Mouse (Mus musculus) liver, embryonic 16.5 days (tissue): Measurements from ENCODE around the gene Osbpl3. TPM values are rescaled to one million over a fixed set of nuclear protein-coding genes. Genes with fewer than 3 reads are reported as not detected.

Experiments
- ATAC-seq: fragments of 200-750 bp; cut with Nextera tagmentation; 2 replicates; pipeline ENCODE4 v1.8.0; 2017; ENCODE audit warnings: low read depth, mild to moderate bottlenecking, moderate number of reproducible peaks, moderate library complexity
- H3K27ac ChIP-seq: fragments of 300-500 bp; sonication (generic); 2 replicates; pipeline ENCODE4 v1.5.1; 2014; ENCODE audit warnings: mild to moderate bottlenecking, low read length
- H3K27me3 ChIP-seq: fragments of 300-500 bp; sonication (generic); 2 replicates; pipeline ENCODE4 v1.6.1; 2014; ENCODE audit warnings: low read depth, low read length, mixed read lengths; ENCODE audit not compliant: control insufficient read depth, insufficient read depth
- H3K36me3 ChIP-seq: fragments of 300-500 bp; sonication (generic); 2 replicates; pipeline ENCODE4 v1.6.1; 2014; ENCODE audit warnings: mild to moderate bottlenecking; ENCODE audit not compliant: control insufficient read depth, insufficient read depth
- H3K4me1 ChIP-seq: fragments of 300-500 bp; sonication (generic); 2 replicates; pipeline ENCODE4 v1.6.1; 2014; ENCODE audit warnings: low read depth, low read length, mixed read lengths; ENCODE audit not compliant: control insufficient read depth
- H3K4me2 ChIP-seq: fragments of 300-500 bp; sonication (generic); 2 replicates; pipeline ENCODE4 v1.6.1; 2014; ENCODE audit warnings: low read depth, low read length, mixed read lengths
- H3K4me3 ChIP-seq: fragments of 300-500 bp; sonication (generic); 2 replicates; pipeline ENCODE4 v1.5.1; 2014; ENCODE audit warnings: low read depth, mild to moderate bottlenecking, low read length
- H3K9ac ChIP-seq: fragments of 300-500 bp; sonication (generic); 2 replicates; pipeline ENCODE4 v1.6.1; 2014; ENCODE audit warnings: low read depth, low read length
- H3K9me3 ChIP-seq: fragments of 300-500 bp; sonication (generic); replicated peaks from 2 replicates; pipeline ENCODE4 v1.6.1; 2016; ENCODE audit warnings: low read length; ENCODE audit not compliant: control insufficient read depth
- WGBS: fragments of 180-500 bp; shearing (Covaris S2); extraction: QIAGEN DNeasy Blood & Tissue Kit; methylation state at CpG from one replicate; pipeline ENCODE4 v1.1.7; 2014; ENCODE audit not compliant: insufficient replicate concordance; 5-methylcytosine and 5-hydroxymethylcytosine counted together
- polyA plus RNA-seq: library from polyadenylated mRNA; unstranded; fragments of >200 nt; fragmentation: Nextera tagmentation; extraction: Ambion mirVana; gene quantifications from 2 replicates; pipeline ENCODE4 v1.2.1, GENCODE M21; 2015

Gene Osbpl3
- polyA plus RNA-seq, 1 experiment from 2014 or later = 0.60 TPM

DNA sequence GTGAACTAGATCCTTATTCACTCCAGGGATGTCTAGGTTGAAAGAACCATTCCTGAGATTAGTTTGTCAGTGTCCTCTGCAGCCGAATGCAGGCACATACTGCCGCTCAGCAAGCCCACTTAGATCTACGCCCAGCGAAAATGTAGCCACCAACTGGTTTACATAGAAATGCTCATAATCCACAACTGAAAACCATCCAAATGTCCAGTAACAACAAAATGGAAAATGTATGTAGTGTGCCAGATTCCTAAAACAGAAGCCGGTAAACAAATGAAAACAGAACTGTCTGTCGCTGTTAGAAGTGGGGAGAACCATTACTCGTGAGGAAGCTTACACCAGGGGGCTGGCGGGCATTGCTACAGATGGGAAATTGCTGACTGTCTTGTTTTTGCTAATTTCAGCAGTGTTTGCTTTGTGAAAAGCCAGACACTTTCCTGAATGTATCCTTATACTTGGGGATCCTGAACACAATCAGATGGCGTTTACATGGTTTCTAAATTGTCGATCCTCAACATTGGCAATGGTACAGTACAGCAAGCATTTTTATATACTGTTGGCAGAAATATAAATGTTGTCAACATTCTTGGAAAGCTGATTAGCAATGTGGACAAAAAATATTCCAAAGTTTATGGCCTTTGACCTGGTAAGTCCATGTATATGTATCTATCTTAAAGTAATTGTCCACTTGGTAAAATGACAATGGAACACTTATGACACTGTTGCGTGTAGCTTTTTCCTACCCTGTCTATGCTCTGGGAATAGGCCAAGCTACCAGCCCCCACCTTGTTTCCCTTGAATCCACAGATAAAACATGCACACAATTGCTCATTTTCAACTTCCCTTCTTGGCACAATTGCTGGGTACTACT is 30.3 kb upstream of the Osbpl3 start:
- 80% methylated on average over 11 of the region's 11 CpGs for WGBS
- no peaks in the 10 kb centered on the region for H3K36me3 ChIP-seq
- no peaks in the 10 kb centered on the region for H3K27me3 ChIP-seq
- H3K27ac ChIP-seq = no peak overlapping the region
- ATAC-seq = no peak
- H3K9ac ChIP-seq = no peak overlapping the region
- H3K4me2 ChIP-seq = no peak overlapping the region
- no peaks in the 10 kb centered on the region for H3K9me3 ChIP-seq
- no peaks in the 10 kb centered on the region for H3K4me1 ChIP-seq
- no peak overlapping the region for H3K4me3 ChIP-seq

DNA sequence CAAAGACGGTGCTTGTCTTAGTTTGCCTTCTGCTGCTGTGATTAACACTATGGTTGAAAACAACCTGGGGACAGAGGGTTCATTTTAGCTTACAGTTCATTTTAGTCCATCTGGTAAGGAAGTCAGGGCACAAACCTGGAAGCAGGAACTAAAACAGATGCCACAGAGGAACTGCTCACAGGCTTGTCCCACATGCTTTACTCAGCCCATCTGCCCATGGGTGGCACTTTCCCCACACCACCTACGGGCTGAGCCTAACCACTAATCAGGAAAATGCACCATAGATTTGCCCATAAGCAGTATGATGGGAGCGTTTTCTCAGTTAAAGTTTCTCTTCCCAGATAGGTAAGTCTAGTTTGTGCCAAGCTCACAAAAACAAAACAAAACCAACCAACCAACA is 27.4 kb upstream of the Osbpl3 start:
- H3K9ac ChIP-seq = no peak overlapping the region
- no peak overlapping the region for H3K27ac ChIP-seq
- no peak overlapping the region for H3K4me2 ChIP-seq
- H3K4me1 ChIP-seq = no peaks in the 10 kb centered on the region
- H3K27me3 ChIP-seq = no peaks in the 10 kb centered on the region
- ATAC-seq = no peak
- H3K9me3 ChIP-seq = no peaks in the 10 kb centered on the region
- 63% methylated on average over 3 of the region's 3 CpGs for WGBS
- H3K36me3 ChIP-seq = no peaks in the 10 kb centered on the region
- H3K4me3 ChIP-seq = no peak overlapping the region

DNA sequence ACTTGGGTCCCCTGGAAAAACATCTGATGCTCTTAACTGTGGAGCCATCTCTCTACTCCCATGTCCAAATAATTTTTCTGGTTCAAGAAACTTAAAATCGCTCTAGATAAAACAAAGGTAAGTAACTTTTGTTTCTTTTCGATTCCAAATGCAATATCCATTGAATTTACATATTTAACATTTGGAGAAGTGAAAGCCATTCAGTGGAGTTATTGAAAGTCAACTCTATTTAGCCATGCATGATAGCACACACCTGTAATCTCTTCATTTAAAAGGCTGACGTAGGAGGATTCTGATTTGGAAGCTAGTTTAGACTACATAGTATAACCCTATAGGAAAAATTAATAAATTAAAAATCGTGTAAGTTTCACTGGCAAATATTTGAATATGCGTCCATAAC is 25.5 kb upstream of the Osbpl3 start:
- H3K27me3 ChIP-seq = no peaks in the 10 kb centered on the region
- H3K9me3 ChIP-seq = no peaks in the 10 kb centered on the region
- WGBS = 68% methylated on average over 5 of the region's 5 CpGs
- no peak overlapping the region for H3K4me2 ChIP-seq
- H3K36me3 ChIP-seq = no peaks in the 10 kb centered on the region
- ATAC-seq = no peak
- no peaks in the 10 kb centered on the region for H3K4me1 ChIP-seq
- H3K4me3 ChIP-seq = no peak overlapping the region
- H3K9ac ChIP-seq = no peak overlapping the region
- H3K27ac ChIP-seq = no peak overlapping the region

DNA sequence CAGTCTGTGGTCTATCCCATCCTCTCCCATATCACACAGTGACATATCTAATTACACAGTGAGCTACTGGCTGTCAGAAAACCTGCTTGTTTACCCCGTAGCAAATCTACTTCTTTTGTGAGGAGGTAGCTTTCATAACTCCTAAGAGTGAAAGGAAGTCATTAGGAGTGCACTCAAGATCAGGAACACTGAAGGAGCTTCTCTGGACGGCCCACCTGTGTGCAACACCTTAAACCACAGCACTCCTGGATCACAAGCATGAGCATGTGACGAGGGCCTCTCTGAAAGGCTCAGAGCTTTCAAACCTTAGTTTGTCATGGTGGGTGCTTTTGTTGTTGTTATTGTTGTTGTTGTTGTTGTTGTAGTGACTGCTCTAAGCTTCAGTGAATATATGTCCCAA is 10.4 kb upstream of the Osbpl3 start:
- ATAC-seq = no peak

GRCm38 (mm10) chr6:50464690-50465485 is 8.9 kb upstream of the Osbpl3 start:
- Histone ChIP-seq H3K9me3 (no peaks in the 10 kb centered on the region), H3K4me2 (no peak overlapping the region), H3K4me1 (no peaks in the 10 kb centered on the region), H3K27me3 (no peaks in the 10 kb centered on the region), H3K27ac (no peak overlapping the region), H3K36me3 (no peaks in the 10 kb centered on the region), H3K9ac (no peak overlapping the region), H3K4me3 (no peak overlapping the region)
- ATAC-seq = no peak
- WGBS = 64% methylated on average over 9 of the region's 9 CpGs

More for the DNA sequence above, 10.4 kb upstream of the Osbpl3 start:
- no peaks in the 10 kb centered on the region for H3K36me3 ChIP-seq
- no peaks in the 10 kb centered on the region for H3K4me1 ChIP-seq
- no peaks in the 10 kb centered on the region for H3K27me3 ChIP-seq
- no peak overlapping the region for H3K27ac ChIP-seq
- WGBS = 55% methylated on average over 3 of the region's 3 CpGs
- H3K9me3 ChIP-seq = no peaks in the 10 kb centered on the region
- H3K4me3 ChIP-seq = no peak overlapping the region
- H3K4me2 ChIP-seq = no peak overlapping the region
- no peak overlapping the region for H3K9ac ChIP-seq

- no peak overlapping the region for H3K9ac ChIP-seq
- H3K9me3 ChIP-seq = no peaks in the 10 kb centered on the region
- H3K4me1 ChIP-seq = no peaks in the 10 kb centered on the region
- whole genome bisulfite sequencing = 67% methylated on average over 4 of the region's 4 CpGs
- H3K4me3 ChIP-seq = no peak overlapping the region
- H3K27me3 ChIP-seq = no peaks in the 10 kb centered on the region
- no peak for ATAC-seq
- no peaks in the 10 kb centered on the region for H3K36me3 ChIP-seq
- H3K4me2 ChIP-seq = no peak overlapping the region
- no peak overlapping the region for H3K27ac ChIP-seq
Measured at GRCm38 (mm10) chr6:50462026-50462425, 6.0 kb upstream of the Osbpl3 start.

GRCm38 (mm10) chr6:50461585-50461984 is 5.6 kb upstream of the Osbpl3 start:
- Histone ChIP-seq H3K9me3 (no peaks in the 10 kb centered on the region), H3K4me1 (no peaks in the 10 kb centered on the region), H3K27ac (no peak overlapping the region), H3K36me3 (no peaks in the 10 kb centered on the region), H3K4me2 (no peak overlapping the region), H3K4me3 (no peak overlapping the region), H3K9ac (no peak overlapping the region), H3K27me3 (no peaks in the 10 kb centered on the region; the same call in 1 of the 2 replicates)
- ATAC-seq = no peak
- WGBS = 62% methylated on average over 3 of the region's 3 CpGs

GRCm38 (mm10) chr6:50460646-50461045 is 4.6 kb upstream of the Osbpl3 start:
- 58% methylated on average over 5 of the region's 5 CpGs for WGBS
- Histone ChIP-seq H3K36me3 (no peaks in the 10 kb centered on the region), H3K9me3 (no peaks in the 10 kb centered on the region), H3K9ac (no peak overlapping the region), H3K4me3 (no peak overlapping the region), H3K4me1 (no peaks in the 10 kb centered on the region), H3K4me2 (no peak overlapping the region), H3K27ac (no peak overlapping the region), H3K27me3 (no peaks in the 10 kb centered on the region; the same call in 1 of the 2 replicates)
- ATAC-seq = no peak

- peaks cover 2% of the 10 kb centered on the region for H3K27me3 ChIP-seq
- no peak overlapping the region for H3K9ac ChIP-seq
- no peak overlapping the region for H3K27ac ChIP-seq
- no peaks in the 10 kb centered on the region for H3K9me3 ChIP-seq
- H3K4me3 ChIP-seq = no peak overlapping the region
- H3K36me3 ChIP-seq = no peaks in the 10 kb centered on the region
- H3K4me2 ChIP-seq = no peak overlapping the region
- no peaks in the 10 kb centered on the region for H3K4me1 ChIP-seq
- no peak for ATAC-seq
Measured at GRCm38 (mm10) chr6:50460246-50460645, 4.2 kb upstream of the Osbpl3 start.
